Mouse (Mus musculus) midbrain, embryonic 16.5 days (tissue): Measurements from ENCODE around the gene Cfap97d2. TPM values are rescaled to one million over a fixed set of nuclear protein-coding genes. Genes with fewer than 3 reads are reported as not detected.

Experiments
- ATAC-seq: fragments of 200-750 bp; cut with Nextera tagmentation; 2 replicates; pipeline ENCODE4 v1.8.0; 2017; ENCODE audit warnings: moderate TSS enrichment
- H3K27ac ChIP-seq: fragments of 300-500 bp; sonication (generic); 2 replicates; pipeline ENCODE4 v1.5.1; 2014; ENCODE audit warnings: mild to moderate bottlenecking, low read length, mixed read lengths
- H3K27me3 ChIP-seq: fragments of 300-500 bp; sonication (generic); 2 replicates; pipeline ENCODE4 v1.6.1; 2014; ENCODE audit warnings: low read depth, low read length, mixed read lengths; ENCODE audit not compliant: control insufficient read depth, insufficient read depth
- H3K36me3 ChIP-seq: fragments of 300-500 bp; sonication (generic); 2 replicates; pipeline ENCODE4 v1.6.1; 2014; ENCODE audit warnings: mild to moderate bottlenecking, low read length, moderate library complexity, mixed read lengths; ENCODE audit not compliant: control insufficient read depth, insufficient read depth
- H3K4me1 ChIP-seq: fragments of 300-500 bp; sonication (generic); 2 replicates; pipeline ENCODE4 v1.6.1; 2014; ENCODE audit warnings: mild to moderate bottlenecking, low read length, mixed read lengths; ENCODE audit not compliant: control insufficient read depth, insufficient read depth
- H3K4me2 ChIP-seq: fragments of 300-500 bp; sonication (generic); 2 replicates; pipeline ENCODE4 v1.6.1; 2014; ENCODE audit warnings: mild to moderate bottlenecking, low read length, mixed read lengths
- H3K4me3 ChIP-seq: fragments of 300-500 bp; sonication (generic); 2 replicates; pipeline ENCODE4 v1.5.1; 2014; ENCODE audit warnings: low read depth, mild to moderate bottlenecking, low read length, moderate library complexity, mixed read lengths
- H3K9ac ChIP-seq: fragments of 300-500 bp; sonication (generic); 2 replicates; pipeline ENCODE4 v1.6.1; 2014; ENCODE audit warnings: low read depth, low read length, mixed read lengths
- H3K9me3 ChIP-seq: fragments of 300-500 bp; sonication (generic); replicated peaks from 2 replicates; pipeline ENCODE4 v1.6.1; 2014; ENCODE audit warnings: mild to moderate bottlenecking, low read length, mixed read lengths; ENCODE audit not compliant: control insufficient read depth, poor library complexity, severe bottlenecking
- WGBS: fragments of 180-500 bp; shearing (Covaris S2); extraction: QIAGEN DNeasy Blood & Tissue Kit; methylation state at CpG from one replicate; pipeline ENCODE4 v1.1.7; 2014; 5-methylcytosine and 5-hydroxymethylcytosine counted together
- polyA plus RNA-seq: library from polyadenylated mRNA; unstranded; fragments of >200 nt; fragmentation: Nextera tagmentation; extraction: Ambion mirVana; gene quantifications from 2 replicates; pipeline ENCODE4 v1.2.1, GENCODE M21; 2015

The Cfap97d2 gene
- polyA plus RNA-seq, 1 experiment from 2014 or later: 1.4 TPM

- Histone ChIP-seq H3K9ac (peak overlapping the region; percentile 98), H3K27me3 (no peaks in the 10 kb centered on the region), H3K4me2 (peak overlapping the region; percentile 88), H3K4me3 (peak overlapping the region; percentile 73), H3K27ac (peak overlapping the region; percentile 99), H3K9me3 (no peaks in the 10 kb centered on the region), H3K36me3 (peaks cover 19% of the 10 kb centered on the region), H3K4me1 (peaks cover 9% of the 10 kb centered on the region)
- WGBS: under 1% methylated on average over 34 of the region's 47 CpGs
- peak; percentile 97 for ATAC-seq
Measured at GRCm38 (mm10) chr8:13785764-13786299, 80.1 kb downstream of the Cfap97d2 start.

- Histone ChIP-seq H3K9ac (no peak overlapping the region), H3K4me1 (peaks cover 7% of the 10 kb centered on the region), H3K27me3 (no peaks in the 10 kb centered on the region), H3K27ac (no peak overlapping the region), H3K9me3 (no peaks in the 10 kb centered on the region), H3K36me3 (peaks cover 22% of the 10 kb centered on the region), H3K4me2 (no peak overlapping the region), H3K4me3 (no peak overlapping the region)
- 96% methylated on average over 8 of the region's 8 CpGs for WGBS
- ATAC-seq: no peak
Measured at GRCm38 (mm10) chr8:13789606-13790005, 83.9 kb downstream of the Cfap97d2 start.

Other genes starting within 250 kb of the Cfap97d2 start
- gene Gas6, start 211.4 kb upstream of the Cfap97d2 start, polyA plus RNA-seq: 37.7 and 45.7 TPM in 2 replicates
- gene 1700029H14Rik, start 143.4 kb upstream of the Cfap97d2 start, polyA plus RNA-seq: not detected in 2 replicates
- gene Rasa3, start 28.3 kb upstream of the Cfap97d2 start, polyA plus RNA-seq: 29.3 and 33.2 TPM in 2 replicates
- 145 and 156 TPM in 2 replicates for gene Cdc16, start 51.8 kb downstream of the Cfap97d2 start, polyA plus RNA-seq
- gene Upf3a, start 79.7 kb downstream of the Cfap97d2 start, polyA plus RNA-seq: 38.9 and 41.3 TPM in 2 replicates
- not detected in 2 replicates for gene AF366264, start 132.5 kb downstream of the Cfap97d2 start, polyA plus RNA-seq
- 54.9 and 56.3 TPM in 2 replicates for gene Champ1, start 163.8 kb downstream of the Cfap97d2 start, polyA plus RNA-seq
- gene Coprs, start 184.4 kb downstream of the Cfap97d2 start, polyA plus RNA-seq: 145 and 155 TPM in 2 replicates